Mouse (Mus musculus) heart, embryonic 12.5 days (tissue): ENCODE results near the gene Mmachc. TPM values are rescaled to one million over a fixed set of nuclear protein-coding genes. Genes with fewer than 3 reads are reported as not detected.
A peak's percentile ranks its signal among the peaks of the same experiment; 100 is the strongest.
"Not testable (repeated sequence)": the region's sequence is repeated elsewhere in the genome, so short reads cannot be mapped to it uniquely, and the experiment has no call there.

Source experiments
- ATAC-seq: fragments of 200-750 bp; cut with Nextera tagmentation; 2 replicates; pipeline ENCODE4 v1.8.0; 2017; ENCODE audit warnings: moderate TSS enrichment, moderate library complexity; ENCODE audit not compliant: insufficient number of reproducible peaks, low FRiP score
- H3K27ac ChIP-seq: fragments of 300-500 bp; sonication (generic); 2 replicates; pipeline ENCODE4 v1.5.1; 2016; ENCODE audit warnings: mild to moderate bottlenecking, moderate library complexity; ENCODE audit not compliant: poor library complexity, severe bottlenecking
- H3K27me3 ChIP-seq: fragments of 300-500 bp; sonication (generic); replicated peaks from 2 replicates; pipeline ENCODE4 v1.6.1; 2016; ENCODE audit warnings: mild to moderate bottlenecking, moderate library complexity
- H3K36me3 ChIP-seq: fragments of 300-500 bp; sonication (generic); 2 replicates; pipeline ENCODE4 v1.6.1; 2016; ENCODE audit warnings: mild to moderate bottlenecking, moderate library complexity
- H3K4me1 ChIP-seq: fragments of 300-500 bp; sonication (generic); replicated peaks from 2 replicates; pipeline ENCODE4 v1.6.1; 2016; ENCODE audit warnings: mild to moderate bottlenecking
- H3K4me2 ChIP-seq: fragments of 300-500 bp; sonication (generic); 2 replicates; pipeline ENCODE4 v1.6.1; 2016; ENCODE audit warnings: mild to moderate bottlenecking, moderate library complexity
- H3K4me3 ChIP-seq: fragments of 300-500 bp; sonication (generic); 2 replicates; pipeline ENCODE4 v1.5.1; 2016; ENCODE audit warnings: mild to moderate bottlenecking
- H3K9ac ChIP-seq: fragments of 300-500 bp; sonication (generic); 2 replicates; pipeline ENCODE4 v1.6.1; 2016; ENCODE audit warnings: mild to moderate bottlenecking, moderate library complexity
- H3K9me3 ChIP-seq: fragments of 300-500 bp; sonication (generic); replicated peaks from 2 replicates; pipeline ENCODE4 v1.6.1; 2016; ENCODE audit warnings: mild to moderate bottlenecking, moderate library complexity
- WGBS: fragments of 180-500 bp; shearing (Covaris S2); methylation state at CpG from one replicate; pipeline ENCODE4 v1.1.7; 2016; 5-methylcytosine and 5-hydroxymethylcytosine counted together
- polyA plus RNA-seq: library from polyadenylated mRNA; unstranded; fragments of >200 nt; fragmentation: Nextera tagmentation; extraction: Ambion mirVana; gene quantifications from 2 replicates; pipeline ENCODE4 v1.2.1, GENCODE M21; 2016

Gene Mmachc
- polyA plus RNA-seq, 1 experiment from 2014 or later = 31.8 TPM

GRCm38 (mm10) chr4:116689309-116689876 is 18.8 kb downstream of the Mmachc start:
- peaks cover 64% of the 10 kb centered on the region for H3K36me3 ChIP-seq
- no peak overlapping the region for H3K4me2 ChIP-seq
- no peak overlapping the region for H3K4me3 ChIP-seq
- H3K9me3 ChIP-seq = no peaks in the 10 kb centered on the region
- no peaks in the 10 kb centered on the region for H3K27me3 ChIP-seq
- H3K4me1 ChIP-seq = peaks cover 16% of the 10 kb centered on the region
- no peak overlapping the region for H3K27ac ChIP-seq
- no peak for ATAC-seq
- no peak overlapping the region for H3K9ac ChIP-seq
- 87% methylated on average over 4 of the region's 4 CpGs for WGBS

- no peak for ATAC-seq
- peak overlapping the region; percentile 82 for H3K4me2 ChIP-seq
- H3K36me3 ChIP-seq = peaks cover 40% of the 10 kb centered on the region
- no peak overlapping the region for H3K27ac ChIP-seq
- no peaks in the 10 kb centered on the region for H3K27me3 ChIP-seq
- peak overlapping the region; percentile 73; the same call in 1 of the 2 replicates for H3K9ac ChIP-seq
- no peaks in the 10 kb centered on the region for H3K9me3 ChIP-seq
- 25% methylated on average over 1 of the region's 1 CpGs for WGBS
- peaks cover 16% of the 10 kb centered on the region for H3K4me1 ChIP-seq
- H3K4me3 ChIP-seq = peak overlapping the region; percentile 63
These were observed 21.2 kb downstream of the Mmachc start for GRCm38 (mm10) chr4:116687041-116687440.

GRCm38 (mm10) chr4:116685402-116686061 is 22.7 kb downstream of the Mmachc start, which contains the start of gene Prdx1:
Prdx1 (plus strand) TSS chr4:116685544.
- ATAC-seq = peak; percentile 98
- no peaks in the 10 kb centered on the region for H3K27me3 ChIP-seq
- H3K36me3 ChIP-seq = peaks cover 27% of the 10 kb centered on the region
- H3K4me3 ChIP-seq = peak within 1 kb of the TSS; percentile 63
- peak within 1 kb of the TSS; percentile 73 for H3K9ac ChIP-seq
- under 1% methylated on average over 56 of the region's 56 CpGs for WGBS
- H3K27ac ChIP-seq = peak within 1 kb of the TSS; percentile 92
- H3K4me1 ChIP-seq = peaks cover 16% of the 10 kb centered on the region
- no peaks in the 10 kb centered on the region for H3K9me3 ChIP-seq
- peak within 1 kb of the TSS; percentile 82 for H3K4me2 ChIP-seq

- Histone ChIP-seq H3K27ac (peak overlapping the region; percentile 92; the same call in 1 of the 2 replicates), H3K4me1 (peaks cover 16% of the 10 kb centered on the region), H3K4me3 (peak overlapping the region; percentile 63), H3K36me3 (peaks cover 21% of the 10 kb centered on the region), H3K9me3 (no peaks in the 10 kb centered on the region), H3K4me2 (peak overlapping the region; percentile 82), H3K9ac (peak overlapping the region; percentile 73), H3K27me3 (no peaks in the 10 kb centered on the region)
- WGBS = 72% methylated on average over 2 of the region's 2 CpGs
- no peak for ATAC-seq
These were observed 23.5 kb downstream of the Mmachc start for GRCm38 (mm10) chr4:116684665-116685064.

- Histone ChIP-seq H3K36me3 (peaks cover 14% of the 10 kb centered on the region), H3K27me3 (no peaks in the 10 kb centered on the region), H3K4me2 (no peak overlapping the region), H3K4me1 (peaks cover 16% of the 10 kb centered on the region), H3K4me3 (no peak overlapping the region), H3K9ac (no peak overlapping the region), H3K9me3 (no peaks in the 10 kb centered on the region), H3K27ac (no peak overlapping the region)
- 55% methylated on average over 4 of the region's 4 CpGs for WGBS
- no peak for ATAC-seq
These were observed 24.2 kb downstream of the Mmachc start for GRCm38 (mm10) chr4:116683957-116684356.

GRCm38 (mm10) chr4:116680521-116680920 is 27.7 kb downstream of the Mmachc start:
- WGBS = 79% methylated on average over 4 of the region's 4 CpGs
- ATAC-seq, H3K4me3 ChIP-seq, H3K27ac ChIP-seq, H3K4me2 ChIP-seq, H3K9ac ChIP-seq, H3K27me3 ChIP-seq, H3K9me3 ChIP-seq, H3K36me3 ChIP-seq, H3K4me1 ChIP-seq: not testable (repeated sequence)

GRCm38 (mm10) chr4:116679141-116679540 is 29.1 kb downstream of the Mmachc start:
- 61% methylated on average over 5 of the region's 5 CpGs for WGBS
- H3K4me1 ChIP-seq = no peaks in the 10 kb centered on the region
- no peak overlapping the region for H3K4me2 ChIP-seq
- no peak overlapping the region for H3K4me3 ChIP-seq
- no peak overlapping the region for H3K27ac ChIP-seq
- no peak overlapping the region for H3K9ac ChIP-seq
- H3K36me3 ChIP-seq = no peaks in the 10 kb centered on the region
- ATAC-seq = no peak
- H3K9me3 ChIP-seq = no peaks in the 10 kb centered on the region
- no peaks in the 10 kb centered on the region for H3K27me3 ChIP-seq

- Histone ChIP-seq H3K9ac (no peak overlapping the region), H3K4me1 (no peaks in the 10 kb centered on the region), H3K36me3 (no peaks in the 10 kb centered on the region), H3K4me3 (no peak overlapping the region), H3K27ac (no peak overlapping the region), H3K27me3 (no peaks in the 10 kb centered on the region), H3K4me2 (no peak overlapping the region), H3K9me3 (no peaks in the 10 kb centered on the region)
- 71% methylated on average over 1 of the region's 1 CpGs for WGBS
- no peak for ATAC-seq
These were observed 30.4 kb downstream of the Mmachc start for GRCm38 (mm10) chr4:116677808-116678207.

- no peaks in the 10 kb centered on the region for H3K9me3 ChIP-seq
- H3K36me3 ChIP-seq = no peaks in the 10 kb centered on the region
- H3K9ac ChIP-seq = no peak overlapping the region
- 84% methylated on average over 3 of the region's 3 CpGs for WGBS
- no peak overlapping the region for H3K4me2 ChIP-seq
- H3K27ac ChIP-seq = no peak overlapping the region
- H3K4me1 ChIP-seq = no peaks in the 10 kb centered on the region
- H3K4me3 ChIP-seq = no peak overlapping the region
- no peaks in the 10 kb centered on the region for H3K27me3 ChIP-seq
- no peak for ATAC-seq
These were observed 32.2 kb downstream of the Mmachc start for GRCm38 (mm10) chr4:116676027-116676426.

GRCm38 (mm10) chr4:116674761-116675160 is 33.4 kb downstream of the Mmachc start:
- H3K9ac ChIP-seq, H3K36me3 ChIP-seq, H3K4me2 ChIP-seq, ATAC-seq, H3K27ac ChIP-seq, H3K9me3 ChIP-seq, H3K4me3 ChIP-seq, H3K27me3 ChIP-seq, H3K4me1 ChIP-seq: not testable (repeated sequence)
- WGBS = 85% methylated on average over 6 of the region's 6 CpGs

- Histone ChIP-seq H3K9ac (no peak overlapping the region), H3K27me3 (no peaks in the 10 kb centered on the region), H3K27ac (no peak overlapping the region), H3K36me3 (no peaks in the 10 kb centered on the region), H3K4me1 (no peaks in the 10 kb centered on the region), H3K4me3 (no peak overlapping the region), H3K9me3 (no peaks in the 10 kb centered on the region), H3K4me2 (no peak overlapping the region)
- 47% methylated on average over 2 of the region's 2 CpGs for WGBS
- no peak for ATAC-seq
These were observed 35.4 kb downstream of the Mmachc start for GRCm38 (mm10) chr4:116672785-116673184.
